Mouse (Mus musculus) kidney, postnatal 4 days (tissue): ENCODE results near the gene Zfp296.

Experiments
- DNase-seq, 2 experiments: peaks; one replicate each; pipeline ENCODE4 v3.0.0; 2021; ENCODE audit warnings: mixed read lengths in 2 of 2

The Zfp296 gene

GRCm38 (mm10) chr7:19577141-19577852, at the start of gene Zfp296, which contains the start of gene Gemin7:
Gene Zfp296 (plus strand): TSS chr7:19577287.
Gene Gemin7 (minus strand): TSS chr7:19577595.
- peak; percentile 42 to 63 for DNase-seq

GRCm38 (mm10) chr7:19531077-19531476, 46.0 kb upstream of the Zfp296 start:
- DNase-seq: peak; percentile 31 to 42

GRCm38 (mm10) chr7:19532240-19532639, 44.8 kb upstream of the Zfp296 start:
- no peak for DNase-seq

GRCm38 (mm10) chr7:19534676-19535075, 42.4 kb upstream of the Zfp296 start:
- DNase-seq: no peak

GRCm38 (mm10) chr7:19540771-19541566, 36.1 kb upstream of the Zfp296 start:
- DNase-seq: no peak

- no peak for DNase-seq
Observed at GRCm38 (mm10) chr7:19541681-19542154, 35.4 kb upstream of the Zfp296 start.

GRCm38 (mm10) chr7:19542155-19542691, 34.9 kb upstream of the Zfp296 start:
- no peak for DNase-seq

GRCm38 (mm10) chr7:19543584-19543983, 33.5 kb upstream of the Zfp296 start:
- DNase-seq: peak; percentile 46 to 60

- DNase-seq: no peak
Observed at GRCm38 (mm10) chr7:19546007-19546406, 31.1 kb upstream of the Zfp296 start.

- DNase-seq: no peak
Observed at GRCm38 (mm10) chr7:19547344-19547969, 29.6 kb upstream of the Zfp296 start.

GRCm38 (mm10) chr7:19549394-19549793, 27.7 kb upstream of the Zfp296 start:
- DNase-seq: no peak

- no peak for DNase-seq
Observed at GRCm38 (mm10) chr7:19551634-19552033, 25.5 kb upstream of the Zfp296 start.

GRCm38 (mm10) chr7:19552443-19552842, 24.6 kb upstream of the Zfp296 start:
- DNase-seq: no peak

- DNase-seq: no peak
Observed at GRCm38 (mm10) chr7:19554168-19554567, 22.9 kb upstream of the Zfp296 start.

- no peak for DNase-seq
Observed at GRCm38 (mm10) chr7:19557086-19557485, 20.0 kb upstream of the Zfp296 start.

GRCm38 (mm10) chr7:19557982-19558900, 18.8 kb upstream of the Zfp296 start:
- no peak for DNase-seq

GRCm38 (mm10) chr7:19558965-19559364, 18.1 kb upstream of the Zfp296 start:
- DNase-seq: peak; percentile 33 to 53

GRCm38 (mm10) chr7:19560491-19561260, 16.4 kb upstream of the Zfp296 start:
- DNase-seq: peak; percentile 33 to 51

GRCm38 (mm10) chr7:19561431-19561764, 15.7 kb upstream of the Zfp296 start:
- no peak for DNase-seq

- DNase-seq: peak; percentile 96 to 97
Observed at GRCm38 (mm10) chr7:19561765-19562642, 15.1 kb upstream of the Zfp296 start.
